Mouse (Mus musculus): ENCODE measurements around the gene Icosl. TPM values are rescaled to one million over a fixed set of nuclear protein-coding genes. Genes with fewer than 3 reads are reported as not detected.
"Not testable (repeated sequence)": the region's sequence is repeated elsewhere in the genome, so short reads cannot be mapped to it uniquely, and the experiment has no call there.

Icosl gene
- polyA plus RNA-seq, 1 experiment from 2014 or later, result 0.56 TPM

- not testable (repeated sequence) for H3K4me2 ChIP-seq; H3K36me3 ChIP-seq; H3K27ac ChIP-seq; H3K9me3 ChIP-seq; H3K9ac ChIP-seq; H3K27me3 ChIP-seq; H3K4me3 ChIP-seq; ATAC-seq (ENCODE audit: low FRiP score); H3K4me1 ChIP-seq (replicated peaks)
Measured at GRCm38 (mm10) chr10:78099860-78100259, 30.8 kb downstream of the Icosl start.

- peak; percentile 69; the same call in 1 of the 2 replicates for ATAC-seq (ENCODE audit: low FRiP score)
- Histone ChIP-seq H3K9me3 (no peaks in the 10 kb centered on the region), H3K4me2 (peak overlapping the region; percentile 53), H3K4me3 (peak overlapping the region; percentile 27), H3K4me1 (replicated peaks) (peaks cover 8% of the 10 kb centered on the region), H3K27ac (no peak overlapping the region), H3K36me3 (no peaks in the 10 kb centered on the region), H3K27me3 (no peaks in the 10 kb centered on the region), H3K9ac (peak overlapping the region; percentile 55)
- WGBS, result 41% methylated on average over 16 of the region's 16 CpGs
Measured at GRCm38 (mm10) chr10:78100989-78101780, 32.1 kb downstream of the Icosl start.

GRCm38 (mm10) chr10:78104555-78105490 is 35.7 kb downstream of the Icosl start:
- H3K4me1 ChIP-seq (replicated peaks), result peaks cover 8% of the 10 kb centered on the region
- no peak for ATAC-seq (ENCODE audit: low FRiP score)
- H3K4me3 ChIP-seq, result no peak overlapping the region
- no peaks in the 10 kb centered on the region for H3K36me3 ChIP-seq
- WGBS, result 88% methylated on average over 11 of the region's 11 CpGs
- no peaks in the 10 kb centered on the region for H3K9me3 ChIP-seq
- no peak overlapping the region for H3K4me2 ChIP-seq
- H3K27me3 ChIP-seq, result no peaks in the 10 kb centered on the region
- no peak overlapping the region for H3K9ac ChIP-seq
- no peak overlapping the region for H3K27ac ChIP-seq

GRCm38 (mm10) chr10:78105548-78105947 is 36.4 kb downstream of the Icosl start:
- H3K36me3 ChIP-seq, result no peaks in the 10 kb centered on the region
- H3K27ac ChIP-seq, result no peak overlapping the region
- peaks cover 8% of the 10 kb centered on the region for H3K4me1 ChIP-seq (replicated peaks)
- WGBS, result 88% methylated on average over 12 of the region's 12 CpGs
- no peak for ATAC-seq (ENCODE audit: low FRiP score)
- no peaks in the 10 kb centered on the region for H3K9me3 ChIP-seq
- no peaks in the 10 kb centered on the region for H3K27me3 ChIP-seq
- H3K4me3 ChIP-seq, result no peak overlapping the region
- no peak overlapping the region for H3K9ac ChIP-seq
- no peak overlapping the region for H3K4me2 ChIP-seq

GRCm38 (mm10) chr10:78114521-78115092 is 45.5 kb downstream of the Icosl start:
- Histone ChIP-seq H3K27ac (no peak overlapping the region), H3K4me2 (no peak overlapping the region), H3K4me3 (no peak overlapping the region), H3K9me3 (no peaks in the 10 kb centered on the region), H3K9ac (no peak overlapping the region), H3K4me1 (replicated peaks) (no peaks in the 10 kb centered on the region), H3K27me3 (no peaks in the 10 kb centered on the region), H3K36me3 (no peaks in the 10 kb centered on the region)
- no peak for ATAC-seq (ENCODE audit: low FRiP score)
- 57% methylated on average over 4 of the region's 4 CpGs for WGBS

GRCm38 (mm10) chr10:78115153-78115552 is 46.1 kb downstream of the Icosl start:
- H3K9me3 ChIP-seq, result no peaks in the 10 kb centered on the region
- no peaks in the 10 kb centered on the region for H3K36me3 ChIP-seq
- no peak for ATAC-seq (ENCODE audit: low FRiP score)
- no peak overlapping the region for H3K4me2 ChIP-seq
- no peaks in the 10 kb centered on the region for H3K4me1 ChIP-seq (replicated peaks)
- 91% methylated on average over 2 of the region's 2 CpGs for WGBS
- H3K27ac ChIP-seq, result no peak overlapping the region
- no peak overlapping the region for H3K4me3 ChIP-seq
- H3K27me3 ChIP-seq, result no peaks in the 10 kb centered on the region
- no peak overlapping the region for H3K9ac ChIP-seq

GRCm38 (mm10) chr10:78119422-78119821 is 50.3 kb downstream of the Icosl start:
- H3K27me3 ChIP-seq, result no peaks in the 10 kb centered on the region
- no peak overlapping the region for H3K4me3 ChIP-seq
- no peak overlapping the region for H3K9ac ChIP-seq
- no peaks in the 10 kb centered on the region for H3K9me3 ChIP-seq
- H3K27ac ChIP-seq, result no peak overlapping the region
- no peak for ATAC-seq (ENCODE audit: low FRiP score)
- H3K4me2 ChIP-seq, result no peak overlapping the region
- no peaks in the 10 kb centered on the region for H3K4me1 ChIP-seq (replicated peaks)
- H3K36me3 ChIP-seq, result no peaks in the 10 kb centered on the region
- WGBS, result 94% methylated on average over 4 of the region's 4 CpGs

- not testable (repeated sequence) for H3K9me3 ChIP-seq; ATAC-seq (ENCODE audit: low FRiP score); H3K27me3 ChIP-seq; H3K4me3 ChIP-seq; H3K4me1 ChIP-seq (replicated peaks); H3K36me3 ChIP-seq; H3K9ac ChIP-seq; H3K4me2 ChIP-seq; H3K27ac ChIP-seq
- 75% methylated on average over 6 of the region's 6 CpGs for WGBS
Measured at GRCm38 (mm10) chr10:78124137-78124536, 55.0 kb downstream of the Icosl start.

GRCm38 (mm10) chr10:78125061-78125460 is 56.0 kb downstream of the Icosl start:
- H3K9me3 ChIP-seq; ATAC-seq (ENCODE audit: low FRiP score); H3K36me3 ChIP-seq; H3K4me1 ChIP-seq (replicated peaks); H3K4me2 ChIP-seq; H3K9ac ChIP-seq; H3K27ac ChIP-seq; H3K4me3 ChIP-seq; H3K27me3 ChIP-seq: not testable (repeated sequence)
- WGBS, result 83% methylated on average over 8 of the region's 8 CpGs

- Histone ChIP-seq H3K9ac (no peak overlapping the region), H3K4me1 (replicated peaks) (no peaks in the 10 kb centered on the region), H3K9me3 (no peaks in the 10 kb centered on the region), H3K36me3 (no peaks in the 10 kb centered on the region), H3K27me3 (0 out of 2 replicates have a peak, but pooled peaks cover 5% of the 10 kb centered on the region), H3K4me3 (no peak overlapping the region), H3K4me2 (no peak overlapping the region), H3K27ac (no peak overlapping the region)
- no peak for ATAC-seq (ENCODE audit: low FRiP score)
- 91% methylated on average over 5 of the region's 5 CpGs for WGBS
Measured at GRCm38 (mm10) chr10:78126311-78126710, 57.2 kb downstream of the Icosl start.

GRCm38 (mm10) chr10:78127046-78127870 is 58.2 kb downstream of the Icosl start:
- H3K27ac ChIP-seq, result no peak overlapping the region
- H3K36me3 ChIP-seq, result no peaks in the 10 kb centered on the region
- H3K9ac ChIP-seq, result no peak overlapping the region
- no peak for ATAC-seq (ENCODE audit: low FRiP score)
- H3K4me2 ChIP-seq, result no peak overlapping the region
- H3K27me3 ChIP-seq, result 0 out of 2 replicates have a peak, but pooled peaks cover 5% of the 10 kb centered on the region
- H3K9me3 ChIP-seq, result no peaks in the 10 kb centered on the region
- H3K4me3 ChIP-seq, result no peak overlapping the region
- no peaks in the 10 kb centered on the region for H3K4me1 ChIP-seq (replicated peaks)
- 80% methylated on average over 9 of the region's 9 CpGs for WGBS

All from hindbrain, embryonic 13.5 days (tissue).